Mouse (Mus musculus): ENCODE data around the gene Csk. TPM values are rescaled to one million over a fixed set of nuclear protein-coding genes. Genes with fewer than 3 reads are reported as not detected.

Csk gene
- polyA plus RNA-seq (2015; fragmentation: Nextera tagmentation; extraction: Ambion mirVana), result 25.5 and 27.8 TPM in 2 replicates

DNA sequence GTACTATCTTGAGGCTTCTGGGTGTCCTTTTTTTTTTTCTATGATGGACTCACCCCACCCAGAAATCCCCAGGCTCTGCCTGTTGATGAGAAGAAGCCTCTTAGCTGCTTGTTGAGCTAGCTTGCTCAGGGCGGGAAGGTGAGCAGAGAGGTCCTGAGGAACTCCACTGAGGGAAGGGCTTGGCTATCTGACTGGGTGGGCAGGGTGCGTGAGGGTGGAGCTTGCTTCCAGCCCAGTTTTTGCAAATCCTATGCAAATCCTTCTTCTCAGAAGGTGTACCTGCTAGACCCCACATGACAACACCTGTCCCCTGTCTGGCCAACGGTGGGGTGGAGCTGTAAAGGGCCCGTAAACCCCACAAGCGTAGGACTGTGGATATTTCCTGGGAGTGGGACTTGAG, at the start of gene Csk:
Csk (minus strand) TSS at position 349 of the 400 bp plus-strand sequence.
- no peak within 1 kb of the TSS for H3K27ac ChIP-seq (ENCODE audit: low read length)
- H3K9me3 ChIP-seq (ENCODE audit: control insufficient read depth, low read length), result no peaks in the 10 kb centered on the region
- peak within 1 kb of the TSS; percentile 11; the same call in 1 of the 2 replicates for H3K9ac ChIP-seq (ENCODE audit: low read length)
- ATAC-seq (ENCODE audit: low read depth), result no peak
- no peak within 1 kb of the TSS for H3K4me3 ChIP-seq (ENCODE audit: low read length)
- WGBS, result 53% methylated on average over 5 of the region's 5 CpGs
- H3K4me1 ChIP-seq (replicated peaks; ENCODE audit: control insufficient read depth, insufficient read depth, low read length), result peaks cover 9% of the 10 kb centered on the region
- no peak within 1 kb of the TSS for H3K4me2 ChIP-seq (ENCODE audit: low read depth, low read length)
- H3K36me3 ChIP-seq (ENCODE audit: control insufficient read depth, insufficient read depth, low read length), result no peaks in the 10 kb centered on the region
- 0 out of 2 replicates have a peak, but pooled peaks cover 3% of the 10 kb centered on the region for H3K27me3 ChIP-seq (ENCODE audit: control insufficient read depth, insufficient read depth, low read depth, low read length)

DNA sequence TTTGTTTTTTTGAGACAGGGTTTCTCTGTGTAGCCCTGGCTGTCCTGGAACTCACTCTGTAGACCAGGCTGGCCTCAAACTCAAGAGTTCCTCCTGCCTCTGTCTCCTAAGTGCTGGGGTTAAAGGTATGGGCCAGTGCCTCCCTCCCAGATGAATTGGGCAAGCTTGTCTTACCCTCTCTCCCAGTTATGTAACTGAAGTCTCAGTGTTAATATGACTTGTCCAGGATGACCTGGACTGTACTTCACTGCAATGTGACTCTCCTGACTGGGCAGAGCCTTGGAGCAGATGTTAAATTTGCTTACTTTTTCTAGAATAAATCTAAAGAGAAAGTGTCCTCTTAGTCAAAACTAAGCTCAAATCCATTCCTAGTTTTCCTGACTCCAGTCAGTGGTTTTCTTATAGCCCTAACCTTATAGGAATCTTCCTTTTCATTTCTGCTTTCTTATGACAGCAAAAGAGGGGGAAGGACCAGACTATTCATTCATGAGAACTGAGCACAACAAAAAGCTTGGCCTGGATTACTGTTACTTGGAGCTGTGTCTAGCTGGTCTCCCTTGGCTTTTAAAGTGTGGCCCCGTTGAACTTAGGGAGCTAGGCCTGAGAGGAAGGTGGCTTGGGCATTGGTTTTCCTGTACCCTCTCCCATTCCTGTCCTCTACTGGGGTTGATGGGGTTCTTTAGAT, 45.2 kb upstream of the Csk start:
- Histone ChIP-seq H3K27ac (ENCODE audit: low read length) (no peak overlapping the region), H3K4me3 (ENCODE audit: low read length) (no peak overlapping the region), H3K9me3 (ENCODE audit: control insufficient read depth, low read length) (no peaks in the 10 kb centered on the region), H3K27me3 (ENCODE audit: control insufficient read depth, insufficient read depth, low read depth, low read length) (peaks cover 28% of the 10 kb centered on the region), H3K9ac (ENCODE audit: low read length) (no peak overlapping the region), H3K4me1 (replicated peaks; ENCODE audit: control insufficient read depth, insufficient read depth, low read length) (peaks cover 9% of the 10 kb centered on the region), H3K36me3 (ENCODE audit: control insufficient read depth, insufficient read depth, low read length) (no peaks in the 10 kb centered on the region), H3K4me2 (ENCODE audit: low read depth, low read length) (no peak overlapping the region)
- WGBS, result 68% methylated on average over 1 of the region's 1 CpGs
- no peak for ATAC-seq (ENCODE audit: low read depth)

DNA sequence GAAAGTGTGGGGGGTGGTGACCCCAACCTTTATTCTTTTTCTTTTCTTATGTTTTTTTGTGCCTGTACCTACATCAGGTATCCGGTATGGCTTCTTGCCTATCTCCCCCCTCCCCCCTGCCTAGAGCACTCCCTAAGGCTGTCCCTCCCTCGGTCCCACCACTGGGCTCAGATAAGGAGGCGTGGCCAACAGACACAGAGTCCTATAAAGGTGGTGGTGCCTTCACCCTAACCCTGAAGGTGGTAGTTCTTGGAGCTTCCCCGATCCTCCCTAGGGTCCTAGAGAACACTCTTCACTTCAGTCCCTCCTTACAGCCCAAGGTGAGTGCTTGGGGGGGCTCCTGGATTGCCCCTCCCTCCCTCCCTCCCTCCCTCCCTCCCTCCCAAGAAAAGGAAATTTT, 43.9 kb upstream of the Csk start:
- Histone ChIP-seq H3K4me3 (ENCODE audit: low read length) (no peak overlapping the region), H3K9ac (ENCODE audit: low read length) (no peak overlapping the region), H3K9me3 (ENCODE audit: control insufficient read depth, low read length) (no peaks in the 10 kb centered on the region), H3K4me1 (replicated peaks; ENCODE audit: control insufficient read depth, insufficient read depth, low read length) (peaks cover 9% of the 10 kb centered on the region), H3K36me3 (ENCODE audit: control insufficient read depth, insufficient read depth, low read length) (no peaks in the 10 kb centered on the region), H3K4me2 (ENCODE audit: low read depth, low read length) (no peak overlapping the region), H3K27me3 (ENCODE audit: control insufficient read depth, insufficient read depth, low read depth, low read length) (peaks cover 28% of the 10 kb centered on the region), H3K27ac (ENCODE audit: low read length) (no peak overlapping the region)
- 13% methylated on average over 4 of the region's 4 CpGs for WGBS
- ATAC-seq (ENCODE audit: low read depth), result peak; percentile 23; the same call in 1 of the 2 replicates

DNA sequence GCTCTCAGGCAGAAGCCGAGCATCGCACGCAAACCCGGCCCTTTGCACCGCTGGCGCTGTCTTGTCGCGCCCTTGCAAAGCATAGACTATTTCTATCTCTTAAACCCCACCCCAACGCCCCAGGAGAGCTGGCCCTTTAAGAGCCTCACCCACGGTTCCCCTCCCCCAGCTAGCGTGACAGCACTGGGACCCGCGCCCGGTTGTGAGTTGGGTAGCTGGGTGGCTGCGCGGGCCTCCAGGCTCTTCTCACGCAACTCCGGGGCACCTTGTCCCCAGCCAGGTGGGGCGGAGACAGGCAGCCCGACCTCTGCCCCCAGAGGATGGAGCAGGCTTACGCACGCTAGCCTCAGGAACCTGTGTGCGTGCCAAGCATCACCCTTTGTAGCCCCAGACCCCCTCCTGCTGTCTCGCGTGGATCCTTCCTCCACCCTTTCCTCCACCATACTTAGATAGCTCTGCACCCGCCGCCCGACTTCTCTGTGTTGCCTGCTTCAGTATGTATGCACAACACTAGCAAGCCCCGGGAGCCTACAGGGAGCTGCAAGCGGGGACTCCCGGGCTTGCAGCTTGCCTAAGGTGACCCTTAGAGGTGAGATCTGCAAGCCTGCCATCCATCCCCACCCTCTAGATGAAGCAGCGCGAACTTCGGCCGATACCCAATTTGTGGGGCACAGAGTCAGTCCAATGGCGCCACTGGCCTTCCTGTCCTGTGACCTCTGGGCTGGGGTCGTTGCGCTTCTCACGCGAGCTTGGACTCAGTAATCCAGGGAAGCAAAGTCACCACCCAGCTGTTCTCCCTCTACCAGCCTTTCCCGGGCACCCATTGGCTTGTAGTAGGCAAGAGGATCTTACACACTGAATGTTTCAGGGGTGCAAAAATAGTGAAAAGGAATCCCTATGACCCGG, 43.2 kb upstream of the Csk start:
- H3K9ac ChIP-seq (ENCODE audit: low read length), result peak overlapping the region; percentile 46
- ATAC-seq (ENCODE audit: low read depth), result no peak; the same call in 1 of the 2 replicates
- WGBS, result 2% methylated on average over 42 of the region's 42 CpGs

DNA sequence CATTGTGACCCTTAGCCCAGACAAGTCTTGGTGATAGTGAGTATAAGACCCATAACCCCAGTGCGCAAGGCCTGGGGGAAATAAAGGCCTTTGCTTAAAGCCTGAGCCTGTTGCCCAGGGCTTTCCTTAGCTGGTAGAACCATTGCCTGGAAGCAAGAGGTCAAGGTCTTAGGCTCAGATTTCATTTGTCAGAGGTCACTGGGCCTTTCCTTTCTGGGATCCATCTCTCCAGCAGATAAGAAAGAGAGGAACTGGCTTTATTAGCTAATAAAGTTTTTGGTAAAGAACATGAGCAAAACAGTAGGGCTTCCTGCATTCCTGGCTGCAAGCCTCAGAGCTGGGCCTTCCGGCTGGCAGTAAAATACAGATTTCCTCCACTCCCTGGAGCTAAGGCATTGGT, 40.7 kb upstream of the Csk start:
- Histone ChIP-seq H3K4me3 (ENCODE audit: low read length) (no peak overlapping the region), H3K9me3 (ENCODE audit: control insufficient read depth, low read length) (no peaks in the 10 kb centered on the region), H3K4me1 (replicated peaks; ENCODE audit: control insufficient read depth, insufficient read depth, low read length) (peaks cover 9% of the 10 kb centered on the region), H3K36me3 (ENCODE audit: control insufficient read depth, insufficient read depth, low read length) (no peaks in the 10 kb centered on the region), H3K9ac (ENCODE audit: low read length) (no peak overlapping the region), H3K27me3 (ENCODE audit: control insufficient read depth, insufficient read depth, low read depth, low read length) (peaks cover 28% of the 10 kb centered on the region), H3K27ac (ENCODE audit: low read length) (no peak overlapping the region), H3K4me2 (ENCODE audit: low read depth, low read length) (no peak overlapping the region)
- WGBS, result 84% methylated on average over 2 of the region's 2 CpGs
- ATAC-seq (ENCODE audit: low read depth), result no peak

More for the DNA sequence above, 43.2 kb upstream of the Csk start:
- Histone ChIP-seq H3K27me3 (ENCODE audit: control insufficient read depth, insufficient read depth, low read depth, low read length) (peaks cover 28% of the 10 kb centered on the region), H3K9me3 (ENCODE audit: control insufficient read depth, low read length) (no peaks in the 10 kb centered on the region), H3K4me1 (replicated peaks; ENCODE audit: control insufficient read depth, insufficient read depth, low read length) (peaks cover 9% of the 10 kb centered on the region), H3K27ac (ENCODE audit: low read length) (no peak overlapping the region), H3K4me2 (ENCODE audit: low read depth, low read length) (peak overlapping the region; percentile 69), H3K36me3 (ENCODE audit: control insufficient read depth, insufficient read depth, low read length) (no peaks in the 10 kb centered on the region), H3K4me3 (ENCODE audit: low read length) (peak overlapping the region; percentile 47)

DNA sequence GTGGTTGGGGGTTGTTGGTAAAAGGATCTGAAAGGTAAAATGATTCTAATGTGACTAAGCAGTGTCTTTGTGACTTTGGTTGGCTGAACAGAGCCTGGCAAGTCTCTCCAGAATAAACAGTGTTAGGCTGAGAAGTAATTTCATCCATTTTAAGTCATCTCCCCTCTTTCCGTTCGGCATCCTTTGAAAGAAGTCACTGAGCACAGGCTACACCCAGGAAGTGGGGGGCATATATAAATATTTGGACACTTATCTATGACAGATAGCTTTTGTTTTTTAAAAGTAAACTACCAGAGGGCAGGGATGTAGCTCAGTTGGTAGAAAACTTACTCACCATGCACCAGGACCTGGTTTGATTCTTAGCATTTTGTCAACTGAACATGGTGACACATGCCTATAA, 35.2 kb upstream of the Csk start:
- 35% methylated on average over 2 of the region's 2 CpGs for WGBS
- ATAC-seq (ENCODE audit: low read depth), result no peak

DNA sequence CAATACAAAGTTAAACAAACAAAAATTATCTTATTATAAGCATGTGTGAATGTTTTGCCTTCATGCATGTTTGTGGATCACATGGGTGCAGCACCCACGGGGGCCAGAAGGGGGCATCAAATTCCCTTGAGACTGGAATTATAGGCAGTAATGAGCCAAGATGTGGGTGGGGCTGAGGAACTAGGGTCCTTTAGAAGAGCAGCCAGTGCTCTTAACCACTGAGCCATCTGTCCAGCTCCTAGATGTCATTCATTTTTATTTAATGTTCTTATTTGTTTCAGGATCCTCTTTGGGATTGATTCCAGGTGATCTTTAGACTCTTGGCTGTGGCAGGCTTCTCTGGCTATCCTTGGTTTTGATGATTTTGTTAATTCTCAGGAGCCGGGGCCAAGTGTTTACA, 34.7 kb upstream of the Csk start:
- WGBS, result 32% methylated on average over 2 of the region's 2 CpGs
- ATAC-seq (ENCODE audit: low read depth), result no peak

More for the DNA sequence above, 35.2 kb upstream of the Csk start:
- H3K9ac ChIP-seq (ENCODE audit: low read length), result no peak overlapping the region
- no peaks in the 10 kb centered on the region for H3K9me3 ChIP-seq (ENCODE audit: control insufficient read depth, low read length)
- no peak overlapping the region for H3K4me3 ChIP-seq (ENCODE audit: low read length)
- no peak overlapping the region for H3K27ac ChIP-seq (ENCODE audit: low read length)
- no peaks in the 10 kb centered on the region for H3K4me1 ChIP-seq (replicated peaks; ENCODE audit: control insufficient read depth, insufficient read depth, low read length)
- H3K4me2 ChIP-seq (ENCODE audit: low read depth, low read length), result no peak overlapping the region
- H3K36me3 ChIP-seq (ENCODE audit: control insufficient read depth, insufficient read depth, low read length), result no peaks in the 10 kb centered on the region
- no peaks in the 10 kb centered on the region for H3K27me3 ChIP-seq (ENCODE audit: control insufficient read depth, insufficient read depth, low read depth, low read length)

DNA sequence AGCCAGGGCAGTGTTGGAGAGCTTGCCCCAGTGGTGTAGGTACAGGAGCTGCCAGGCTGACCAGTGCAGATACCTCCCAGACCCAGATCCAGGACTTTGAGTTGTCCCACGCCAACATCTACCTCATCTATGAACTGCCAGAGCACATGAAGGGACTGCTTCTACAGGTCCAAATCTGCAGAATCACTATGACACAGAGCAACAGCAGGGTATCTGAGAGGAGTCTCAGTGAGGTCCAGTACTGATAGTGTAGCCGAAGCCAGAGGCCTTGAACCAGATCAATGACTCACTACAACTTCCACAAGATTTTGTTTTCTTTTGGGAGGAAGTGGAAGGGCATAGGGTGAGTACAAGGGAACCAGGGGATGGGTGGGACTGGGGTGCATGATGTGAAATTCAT, 34.3 kb upstream of the Csk start, which contains the start of gene Cyp1a1:
Cyp1a1 (plus strand) TSS at position 178 of the 400 bp plus-strand sequence.
- no peaks in the 10 kb centered on the region for H3K36me3 ChIP-seq (ENCODE audit: control insufficient read depth, insufficient read depth, low read length)
- no peak within 1 kb of the TSS for H3K4me2 ChIP-seq (ENCODE audit: low read depth, low read length)
- H3K9ac ChIP-seq (ENCODE audit: low read length), result no peak within 1 kb of the TSS
- no peaks in the 10 kb centered on the region for H3K9me3 ChIP-seq (ENCODE audit: control insufficient read depth, low read length)
- H3K27me3 ChIP-seq (ENCODE audit: control insufficient read depth, insufficient read depth, low read depth, low read length), result no peaks in the 10 kb centered on the region
- no peak within 1 kb of the TSS for H3K27ac ChIP-seq (ENCODE audit: low read length)
- ATAC-seq (ENCODE audit: low read depth), result no peak
- no peaks in the 10 kb centered on the region for H3K4me1 ChIP-seq (replicated peaks; ENCODE audit: control insufficient read depth, insufficient read depth, low read length)
- 93% methylated on average over 2 of the region's 2 CpGs for WGBS
- H3K4me3 ChIP-seq (ENCODE audit: low read length), result no peak within 1 kb of the TSS

More for the DNA sequence above, 34.7 kb upstream of the Csk start:
- Histone ChIP-seq H3K27me3 (ENCODE audit: control insufficient read depth, insufficient read depth, low read depth, low read length) (no peaks in the 10 kb centered on the region), H3K36me3 (ENCODE audit: control insufficient read depth, insufficient read depth, low read length) (no peaks in the 10 kb centered on the region), H3K27ac (ENCODE audit: low read length) (no peak overlapping the region), H3K4me1 (replicated peaks; ENCODE audit: control insufficient read depth, insufficient read depth, low read length) (no peaks in the 10 kb centered on the region), H3K4me3 (ENCODE audit: low read length) (no peak overlapping the region), H3K4me2 (ENCODE audit: low read depth, low read length) (no peak overlapping the region), H3K9me3 (ENCODE audit: control insufficient read depth, low read length) (no peaks in the 10 kb centered on the region), H3K9ac (ENCODE audit: low read length) (no peak overlapping the region)

DNA sequence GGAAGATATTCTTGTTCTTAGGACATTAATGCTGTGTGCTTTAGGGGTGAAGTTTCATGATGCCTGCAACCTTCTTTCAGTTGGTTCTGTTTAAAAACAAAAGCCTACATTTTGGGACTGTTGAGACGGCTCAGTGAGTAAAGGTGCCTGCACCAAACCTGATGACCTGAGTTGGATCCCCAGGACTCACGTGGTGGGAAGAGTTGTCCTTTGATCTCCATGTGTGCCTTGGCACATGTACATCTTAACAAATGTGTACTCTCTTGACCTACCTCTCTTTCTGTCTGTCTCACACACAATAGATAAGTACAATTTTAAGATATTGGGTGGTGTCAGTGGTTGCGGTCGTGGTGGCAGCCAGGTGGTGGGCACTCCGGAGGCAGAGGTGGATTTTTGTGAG, 32.6 kb upstream of the Csk start:
- H3K27me3 ChIP-seq (ENCODE audit: control insufficient read depth, insufficient read depth, low read depth, low read length), result no peaks in the 10 kb centered on the region
- H3K36me3 ChIP-seq (ENCODE audit: control insufficient read depth, insufficient read depth, low read length), result no peaks in the 10 kb centered on the region
- H3K4me3 ChIP-seq (ENCODE audit: low read length), result no peak overlapping the region
- H3K9ac ChIP-seq (ENCODE audit: low read length), result no peak overlapping the region
- ATAC-seq (ENCODE audit: low read depth), result no peak
- H3K9me3 ChIP-seq (ENCODE audit: control insufficient read depth, low read length), result no peaks in the 10 kb centered on the region
- H3K4me1 ChIP-seq (replicated peaks; ENCODE audit: control insufficient read depth, insufficient read depth, low read length), result no peaks in the 10 kb centered on the region
- no peak overlapping the region for H3K4me2 ChIP-seq (ENCODE audit: low read depth, low read length)
- WGBS, result 75% methylated on average over 5 of the region's 5 CpGs
- no peak overlapping the region for H3K27ac ChIP-seq (ENCODE audit: low read length)

Measured in lung, embryonic 16.5 days (tissue).